Mouse (Mus musculus): ENCODE data around the gene Selenow.

DNA sequence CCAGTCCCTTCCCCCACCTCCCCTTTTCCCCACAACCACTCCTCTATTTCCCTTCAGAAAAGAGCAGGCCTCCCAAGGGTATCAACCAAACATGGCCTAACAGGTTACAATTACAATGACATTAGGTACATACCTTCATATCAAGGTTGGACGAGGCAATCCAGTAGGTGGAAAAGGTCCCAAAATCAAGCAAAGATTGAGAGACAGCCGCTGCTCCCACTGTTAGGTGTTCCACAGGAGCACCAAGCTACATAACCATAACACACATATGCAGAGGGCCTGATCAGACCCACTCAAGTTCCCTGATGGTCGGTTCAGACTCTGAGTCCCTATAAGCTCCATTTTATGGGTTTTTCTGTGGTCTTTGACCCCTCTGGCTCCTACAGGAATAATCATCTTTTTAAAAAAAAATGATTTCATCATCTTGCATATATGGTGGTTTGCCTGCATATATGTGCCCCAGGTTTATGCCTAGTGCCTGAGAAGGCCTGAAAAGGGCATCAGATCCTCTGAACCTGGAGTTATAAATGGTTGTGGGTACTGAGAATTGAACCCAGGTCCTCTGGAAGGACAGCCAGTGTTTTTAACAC lies 6.0 kb downstream of the Selenow start:
- no peak for TF ChIP-seq CTCF (IDR thresholded peaks at IDR 0.05; ENCODE audit: low read depth)
- no peak for TF ChIP-seq EP300 (optimal IDR thresholded peaks at IDR 0.05)

Data from stomach, postnatal 0 days (tissue).